Mouse (Mus musculus) midbrain, embryonic 10.5 days (tissue): ENCODE measurements around the gene Myh9. TPM values are rescaled to one million over a fixed set of nuclear protein-coding genes. Genes with fewer than 3 reads are reported as not detected.

Source experiments
- DNase-seq: peaks from one replicate; pipeline ENCODE4 v3.0.0-alpha.2; 2017; ENCODE audit warnings: low spot score
- H3K27ac ChIP-seq: fragments of 300-500 bp; sonication (generic); replicated peaks from 2 replicates; pipeline ENCODE4 v1.5.1; 2016; ENCODE audit warnings: mild to moderate bottlenecking
- H3K27me3 ChIP-seq: fragments of 300-500 bp; sonication (generic); 2 replicates; pipeline ENCODE4 v1.6.1; 2016; ENCODE audit warnings: low read depth, mild to moderate bottlenecking; ENCODE audit not compliant: poor library complexity, severe bottlenecking
- H3K36me3 ChIP-seq: fragments of 300-500 bp; sonication (generic); 2 replicates; pipeline ENCODE4 v1.6.1; 2016; ENCODE audit warnings: mild to moderate bottlenecking, moderate library complexity
- H3K4me1 ChIP-seq: fragments of 300-500 bp; sonication (generic); 2 replicates; pipeline ENCODE4 v1.6.1; 2016
- H3K4me3 ChIP-seq: fragments of 300-500 bp; sonication (generic); 2 replicates; pipeline ENCODE4 v1.5.1; 2016; ENCODE audit warnings: mild to moderate bottlenecking, moderate library complexity
- H3K9me3 ChIP-seq: fragments of 300-500 bp; sonication (generic); replicated peaks from 2 replicates; pipeline ENCODE4 v1.6.1; 2016; ENCODE audit warnings: mild to moderate bottlenecking
- WGBS: fragments of 180-500 bp; shearing (Covaris S2); methylation state at CpG from one replicate; pipeline ENCODE4 v1.1.7; 2016; 5-methylcytosine and 5-hydroxymethylcytosine counted together
- polyA plus RNA-seq: library from polyadenylated mRNA; unstranded; fragments of >200 nt; fragmentation: Nextera tagmentation; extraction: Ambion mirVana; gene quantifications from 2 replicates; pipeline ENCODE4 v1.2.1, GENCODE M21; 2016

Gene Myh9
- polyA plus RNA-seq, 1 experiment from 2014 or later: 29.0 TPM

GRCm38 (mm10) chr15:77817417-77817816 is 24.6 kb downstream of the Myh9 start:
- WGBS: 66% methylated on average over 7 of the region's 7 CpGs
- Histone ChIP-seq H3K9me3 (no peaks in the 10 kb centered on the region), H3K27ac (peak overlapping the region; percentile 42; the same call in 1 of the 2 replicates), H3K4me3 (no peak overlapping the region), H3K36me3 (peaks cover 6% of the 10 kb centered on the region), H3K4me1 (peaks cover 58% of the 10 kb centered on the region), H3K27me3 (no peaks in the 10 kb centered on the region)
- no peak for DNase-seq

- 0 out of 2 replicates have a peak overlapping the region, but pooled peaks have one; percentile 1 for H3K27ac ChIP-seq
- H3K36me3 ChIP-seq: peaks cover 15% of the 10 kb centered on the region
- DNase-seq: no peak
- H3K27me3 ChIP-seq: no peaks in the 10 kb centered on the region
- 83% methylated on average over 4 of the region's 4 CpGs for WGBS
- H3K4me3 ChIP-seq: no peak overlapping the region
- peaks cover 51% of the 10 kb centered on the region for H3K4me1 ChIP-seq
- H3K9me3 ChIP-seq: no peaks in the 10 kb centered on the region
These were observed 25.4 kb downstream of the Myh9 start for GRCm38 (mm10) chr15:77816601-77816950.

- Histone ChIP-seq H3K4me1 (peaks cover 51% of the 10 kb centered on the region), H3K27me3 (no peaks in the 10 kb centered on the region), H3K27ac (peak overlapping the region; percentile 19; the same call in 1 of the 2 replicates), H3K9me3 (no peaks in the 10 kb centered on the region), H3K4me3 (no peak overlapping the region), H3K36me3 (peaks cover 20% of the 10 kb centered on the region)
- no peak for DNase-seq
- 84% methylated on average over 17 of the region's 17 CpGs for WGBS
These were observed 25.9 kb downstream of the Myh9 start for GRCm38 (mm10) chr15:77815867-77816600.

GRCm38 (mm10) chr15:77813639-77814375 is 28.2 kb downstream of the Myh9 start:
- Histone ChIP-seq H3K27ac (peak overlapping the region; percentile 5; the same call in 1 of the 2 replicates), H3K27me3 (no peaks in the 10 kb centered on the region), H3K4me3 (no peak overlapping the region), H3K36me3 (peaks cover 32% of the 10 kb centered on the region), H3K4me1 (peaks cover 53% of the 10 kb centered on the region), H3K9me3 (no peaks in the 10 kb centered on the region)
- no peak for DNase-seq
- 78% methylated on average over 6 of the region's 6 CpGs for WGBS

- Histone ChIP-seq H3K27me3 (no peaks in the 10 kb centered on the region), H3K9me3 (no peaks in the 10 kb centered on the region), H3K4me3 (no peak overlapping the region), H3K4me1 (peaks cover 45% of the 10 kb centered on the region), H3K27ac (no peak overlapping the region), H3K36me3 (peaks cover 39% of the 10 kb centered on the region)
- WGBS: 95% methylated on average over 10 of the region's 10 CpGs
- DNase-seq: no peak
These were observed 29.4 kb downstream of the Myh9 start for GRCm38 (mm10) chr15:77812578-77812977.

GRCm38 (mm10) chr15:77811099-77811760 is 30.7 kb downstream of the Myh9 start:
- peaks cover 34% of the 10 kb centered on the region for H3K4me1 ChIP-seq
- peak overlapping the region; percentile 68; the same call in 1 of the 2 replicates for H3K27ac ChIP-seq
- DNase-seq: no peak
- H3K9me3 ChIP-seq: no peaks in the 10 kb centered on the region
- no peaks in the 10 kb centered on the region for H3K27me3 ChIP-seq
- H3K4me3 ChIP-seq: no peak overlapping the region
- H3K36me3 ChIP-seq: peaks cover 52% of the 10 kb centered on the region
- 84% methylated on average over 11 of the region's 11 CpGs for WGBS

- DNase-seq: no peak
- no peak overlapping the region; the same call in 1 of the 2 replicates for H3K4me3 ChIP-seq
- peak overlapping the region; percentile 68 for H3K27ac ChIP-seq
- H3K27me3 ChIP-seq: no peaks in the 10 kb centered on the region
- WGBS: 63% methylated on average over 17 of the region's 17 CpGs
- no peaks in the 10 kb centered on the region for H3K9me3 ChIP-seq
- H3K36me3 ChIP-seq: peaks cover 57% of the 10 kb centered on the region
- H3K4me1 ChIP-seq: peaks cover 31% of the 10 kb centered on the region
These were observed 31.4 kb downstream of the Myh9 start for GRCm38 (mm10) chr15:77810416-77811098.

GRCm38 (mm10) chr15:77809434-77809833 is 32.5 kb downstream of the Myh9 start:
- Histone ChIP-seq H3K27me3 (no peaks in the 10 kb centered on the region), H3K9me3 (no peaks in the 10 kb centered on the region), H3K36me3 (peaks cover 65% of the 10 kb centered on the region), H3K4me1 (peaks cover 23% of the 10 kb centered on the region), H3K27ac (no peak overlapping the region), H3K4me3 (no peak overlapping the region)
- DNase-seq: no peak
- 96% methylated on average over 1 of the region's 1 CpGs for WGBS

GRCm38 (mm10) chr15:77807264-77807585 is 34.8 kb downstream of the Myh9 start:
- no peaks in the 10 kb centered on the region for H3K9me3 ChIP-seq
- peaks cover 25% of the 10 kb centered on the region for H3K4me1 ChIP-seq
- no peaks in the 10 kb centered on the region for H3K27me3 ChIP-seq
- no peak for DNase-seq
- no peak overlapping the region for H3K4me3 ChIP-seq
- 86% methylated on average over 7 of the region's 7 CpGs for WGBS
- H3K36me3 ChIP-seq: peaks cover 76% of the 10 kb centered on the region
- H3K27ac ChIP-seq: no peak overlapping the region

- Histone ChIP-seq H3K36me3 (peaks cover 73% of the 10 kb centered on the region), H3K27me3 (no peaks in the 10 kb centered on the region), H3K4me1 (peaks cover 25% of the 10 kb centered on the region), H3K9me3 (no peaks in the 10 kb centered on the region), H3K4me3 (no peak overlapping the region), H3K27ac (no peak overlapping the region)
- 91% methylated on average over 13 of the region's 13 CpGs for WGBS
- DNase-seq: no peak
These were observed 35.3 kb downstream of the Myh9 start for GRCm38 (mm10) chr15:77806565-77807263.

- no peak overlapping the region for H3K27ac ChIP-seq
- no peaks in the 10 kb centered on the region for H3K9me3 ChIP-seq
- DNase-seq: no peak
- peaks cover 72% of the 10 kb centered on the region for H3K36me3 ChIP-seq
- 86% methylated on average over 4 of the region's 4 CpGs for whole genome bisulfite sequencing
- H3K4me3 ChIP-seq: no peak overlapping the region
- H3K27me3 ChIP-seq: no peaks in the 10 kb centered on the region
- H3K4me1 ChIP-seq: peaks cover 14% of the 10 kb centered on the region
These were observed 36.3 kb downstream of the Myh9 start for GRCm38 (mm10) chr15:77805657-77806056.

- DNase-seq: no peak
- Histone ChIP-seq H3K36me3 (peaks cover 70% of the 10 kb centered on the region), H3K4me3 (no peak overlapping the region), H3K27me3 (no peaks in the 10 kb centered on the region), H3K27ac (no peak overlapping the region), H3K4me1 (peaks cover 8% of the 10 kb centered on the region), H3K9me3 (no peaks in the 10 kb centered on the region)
- WGBS: 89% methylated on average over 9 of the region's 9 CpGs
These were observed 37.0 kb downstream of the Myh9 start for GRCm38 (mm10) chr15:77804949-77805348.
